Mouse (Mus musculus) stomach, postnatal 0 days (tissue): ENCODE data around the gene Clstn1. TPM values are rescaled to one million over a fixed set of nuclear protein-coding genes. Genes with fewer than 3 reads are reported as not detected.
A peak's percentile ranks its signal among the peaks of the same experiment; 100 is the strongest.

Experiments used
- ATAC-seq: fragments of 200-750 bp; cut with Nextera tagmentation; 2 replicates; pipeline ENCODE4 v1.8.0; 2017; ENCODE audit not compliant: low FRiP score, low TSS enrichment
- DNase-seq: peaks from one replicate; pipeline ENCODE4 v3.0.0-alpha.2; 2016; ENCODE audit warnings: low spot score
- H3K27ac ChIP-seq: fragments of 300-500 bp; sonication (generic); replicated peaks from 2 replicates; pipeline ENCODE4 v1.5.1; 2014; ENCODE audit warnings: mild to moderate bottlenecking, control low read depth
- H3K27me3 ChIP-seq: fragments of 300-500 bp; sonication (generic); 2 replicates; pipeline ENCODE4 v1.6.1; 2014; ENCODE audit warnings: low read length; ENCODE audit not compliant: control insufficient read depth, insufficient read depth
- H3K36me3 ChIP-seq: fragments of 300-500 bp; sonication (generic); 2 replicates; pipeline ENCODE4 v1.6.1; 2014; ENCODE audit warnings: low read length, mixed read lengths; ENCODE audit not compliant: control insufficient read depth, insufficient read depth
- H3K4me1 ChIP-seq: fragments of 300-500 bp; sonication (generic); replicated peaks from 2 replicates; pipeline ENCODE4 v1.6.1; 2014; ENCODE audit warnings: antibody characterized with exemption; ENCODE audit not compliant: control insufficient read depth, insufficient read depth
- H3K4me2 ChIP-seq: fragments of 300-500 bp; sonication (generic); replicated peaks from 2 replicates; pipeline ENCODE4 v1.6.1; 2014; ENCODE audit warnings: low read depth, mild to moderate bottlenecking, control low read depth, moderate library complexity
- H3K4me3 ChIP-seq: fragments of 300-500 bp; sonication (generic); 2 replicates; pipeline ENCODE4 v1.5.1; 2014; ENCODE audit warnings: low read depth, low read length, control low read depth
- H3K9ac ChIP-seq: fragments of 300-500 bp; sonication (generic); 2 replicates; pipeline ENCODE4 v1.6.1; 2014; ENCODE audit warnings: mild to moderate bottlenecking, low read length, control low read depth, mixed read lengths
- H3K9me3 ChIP-seq: fragments of 300-500 bp; sonication (generic); 2 replicates; pipeline ENCODE4 v1.6.1; 2016; ENCODE audit warnings: low read length; ENCODE audit not compliant: control insufficient read depth
- CTCF ChIP-seq: IDR thresholded peaks from 2 replicates; pipeline ENCODE4 v1.5.1; 2016; ENCODE audit warnings: antibody characterized with exemption, low read depth, mild to moderate bottlenecking, moderate library complexity
- EP300 ChIP-seq: optimal IDR thresholded peaks from 2 replicates; pipeline ENCODE3; 2016; ENCODE audit warnings: antibody characterized with exemption
- WGBS: fragments of 180-500 bp; shearing (Covaris S2); extraction: QIAGEN DNeasy Blood & Tissue Kit; methylation state at CpG from one replicate; pipeline ENCODE4 v1.1.7; 2014; 5-methylcytosine and 5-hydroxymethylcytosine counted together
- polyA plus RNA-seq: library from polyadenylated mRNA; unstranded; fragments of >200 nt; fragmentation: Nextera tagmentation; extraction: Ambion mirVana; gene quantifications from 2 replicates; pipeline ENCODE4 v1.2.1, GENCODE M21; 2015

Clstn1 gene
- polyA plus RNA-seq, 1 experiment from 2014 or later, result 28.6 TPM

GRCm38 (mm10) chr4:149562905-149563347 is 23.3 kb upstream of the Clstn1 start:
- Histone ChIP-seq H3K27me3 (no peaks in the 10 kb centered on the region), H3K4me1 (0 out of 2 replicates have a peak, but pooled peaks cover 5% of the 10 kb centered on the region), H3K4me2 (peak overlapping the region; percentile 20; the same call in 1 of the 2 replicates), H3K9ac (0 out of 2 replicates have a peak overlapping the region, but pooled peaks have one; percentile 4), H3K27ac (peak overlapping the region; percentile 61), H3K4me3 (no peak overlapping the region), H3K36me3 (no peaks in the 10 kb centered on the region), H3K9me3 (no peaks in the 10 kb centered on the region)
- peak; percentile 51 for DNase-seq
- TF ChIP-seq EP300 (no peak), CTCF (no peak)
- no peak for ATAC-seq
- WGBS, result 30% methylated on average over 7 of the region's 7 CpGs

- Histone ChIP-seq H3K9ac (no peak overlapping the region), H3K27ac (no peak overlapping the region), H3K9me3 (no peaks in the 10 kb centered on the region), H3K4me3 (no peak overlapping the region), H3K4me2 (no peak overlapping the region), H3K27me3 (no peaks in the 10 kb centered on the region), H3K4me1 (0 out of 2 replicates have a peak, but pooled peaks cover 4% of the 10 kb centered on the region), H3K36me3 (no peaks in the 10 kb centered on the region)
- ATAC-seq, result no peak
- WGBS, result 62% methylated on average over 10 of the region's 10 CpGs
- TF ChIP-seq CTCF (no peak), EP300 (no peak)
- no peak for DNase-seq
These were observed 22.3 kb upstream of the Clstn1 start for GRCm38 (mm10) chr4:149563941-149564361.

DNA sequence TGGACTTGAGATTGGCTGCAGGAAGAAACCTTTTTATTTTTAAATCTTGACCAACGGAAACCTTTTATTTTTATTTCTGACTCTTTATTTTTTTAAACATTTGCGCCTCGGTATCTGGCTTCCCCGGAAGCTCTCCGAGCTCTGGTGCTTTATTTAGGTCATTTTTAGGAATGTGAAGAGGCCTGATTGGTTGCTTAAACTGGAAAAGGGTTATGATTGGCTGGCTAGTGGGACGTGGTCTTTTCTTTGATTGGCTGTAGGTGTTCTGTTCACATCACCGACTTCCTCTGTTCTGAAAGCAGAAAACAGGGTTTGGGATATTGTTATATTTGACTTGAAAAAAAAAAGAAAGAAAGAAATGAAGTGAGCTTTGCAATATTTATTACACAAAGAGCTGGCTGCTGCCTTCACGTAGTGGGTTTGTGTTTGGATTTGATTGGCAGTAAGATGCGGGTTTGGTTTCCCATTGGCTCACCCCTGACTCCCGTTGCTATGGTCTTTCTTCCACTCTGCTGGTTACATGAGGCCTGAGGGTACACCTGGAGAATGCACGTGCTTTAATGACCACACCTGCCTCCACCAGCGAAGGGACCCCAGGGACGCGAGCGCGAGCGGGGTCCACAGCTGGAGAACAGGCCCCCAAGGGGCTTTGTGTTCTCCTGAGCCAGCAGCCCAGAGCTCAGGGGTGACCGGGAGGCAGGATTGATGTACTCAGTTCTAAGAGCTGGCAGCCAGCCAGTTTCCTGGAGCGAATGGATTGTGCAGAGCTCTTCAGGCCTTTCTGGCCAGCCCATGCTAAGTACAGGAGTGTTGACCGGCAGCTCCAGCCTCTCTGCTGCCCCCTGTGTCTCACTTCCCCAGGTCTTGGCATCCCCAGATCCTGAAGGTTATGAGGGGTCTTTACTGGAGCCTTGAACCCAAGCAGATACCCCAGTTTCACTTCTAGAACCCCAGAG is 21.5 kb upstream of the Clstn1 start:
- H3K4me2 ChIP-seq, result peak overlapping the region; percentile 32; the same call in 1 of the 2 replicates
- no peaks in the 10 kb centered on the region for H3K36me3 ChIP-seq
- no peak overlapping the region for H3K9ac ChIP-seq
- DNase-seq, result peak; percentile 90
- peak overlapping the region; percentile 10; the same call in 1 of the 2 replicates for H3K4me3 ChIP-seq
- peak; percentile 86 for ATAC-seq
- peak; percentile 67 for TF ChIP-seq CTCF
- TF ChIP-seq EP300, result peak; percentile 23
- H3K27ac ChIP-seq, result peak overlapping the region; percentile 45; the same call in 1 of the 2 replicates
- WGBS, result 37% methylated on average over 20 of the region's 20 CpGs
- no peaks in the 10 kb centered on the region for H3K9me3 ChIP-seq
- no peaks in the 10 kb centered on the region for H3K27me3 ChIP-seq
- 0 out of 2 replicates have a peak, but pooled peaks cover 4% of the 10 kb centered on the region for H3K4me1 ChIP-seq

DNA sequence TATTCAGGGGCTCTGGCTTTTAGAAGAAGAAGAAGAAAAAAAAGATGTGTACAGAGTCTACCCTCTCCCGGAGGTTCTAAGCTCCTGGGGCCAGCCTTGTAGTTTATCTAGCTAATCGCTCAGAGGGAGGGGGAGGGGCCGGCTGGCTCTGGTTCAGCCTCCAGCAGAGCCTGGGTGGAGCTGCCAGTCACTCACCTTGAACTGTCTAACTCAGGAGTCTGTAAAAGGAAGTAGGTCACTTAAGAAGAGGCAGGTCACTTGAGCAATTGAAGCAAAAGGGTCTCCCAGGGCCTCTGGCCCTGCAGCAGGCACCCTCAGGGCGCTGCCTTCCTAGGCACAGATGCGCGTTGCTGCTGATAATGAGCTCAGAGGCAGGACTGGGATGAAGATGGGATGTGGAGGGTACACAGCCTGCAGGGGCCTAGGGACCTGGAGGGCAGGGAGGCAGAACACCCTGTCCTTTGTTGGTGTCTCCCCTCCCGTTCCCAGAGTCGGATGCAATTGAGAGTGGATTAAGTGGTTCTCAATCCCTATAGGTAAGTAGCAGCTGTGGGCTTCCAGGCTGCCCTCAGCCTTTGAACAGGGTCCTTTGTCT is 18.7 kb upstream of the Clstn1 start:
- 35% methylated on average over 8 of the region's 8 CpGs for WGBS
- H3K9me3 ChIP-seq, result no peaks in the 10 kb centered on the region
- no peak for TF ChIP-seq CTCF
- TF ChIP-seq EP300, result no peak
- DNase-seq (peak; percentile 86), ATAC-seq (peak; percentile 22; the same call in 1 of the 2 replicates)
- 0 out of 2 replicates have a peak overlapping the region, but pooled peaks have one; percentile 13 for H3K9ac ChIP-seq
- H3K27ac ChIP-seq, result peak overlapping the region; percentile 61
- no peaks in the 10 kb centered on the region for H3K27me3 ChIP-seq
- H3K36me3 ChIP-seq, result no peaks in the 10 kb centered on the region
- no peak overlapping the region for H3K4me2 ChIP-seq
- H3K4me3 ChIP-seq, result no peak overlapping the region
- peaks cover 16% of the 10 kb centered on the region for H3K4me1 ChIP-seq

- Histone ChIP-seq H3K4me1 (peaks cover 12% of the 10 kb centered on the region), H3K9ac (no peak overlapping the region), H3K27me3 (no peaks in the 10 kb centered on the region), H3K9me3 (no peaks in the 10 kb centered on the region), H3K4me3 (no peak overlapping the region), H3K4me2 (no peak overlapping the region), H3K36me3 (no peaks in the 10 kb centered on the region), H3K27ac (peak overlapping the region; percentile 63)
- ATAC-seq (peak; percentile 45; the same call in 1 of the 2 replicates), DNase-seq (peak; percentile 67)
- TF ChIP-seq CTCF (no peak), EP300 (no peak)
- WGBS, result 25% methylated on average over 6 of the region's 6 CpGs
These were observed 17.6 kb upstream of the Clstn1 start for GRCm38 (mm10) chr4:149568622-149569021.
